Mouse (Mus musculus): ENCODE measurements around the gene Slc2a4. TPM values are rescaled to one million over a fixed set of nuclear protein-coding genes. Genes with fewer than 3 reads are reported as not detected.

Slc2a4 gene
- polyA plus RNA-seq, 1 experiment from 2014 or later = 25.8 TPM

GRCm38 (mm10) chr11:69937834-69938233 lies 10.2 kb downstream of the Slc2a4 start:
- Histone ChIP-seq H3K27ac (replicated peaks) (peak overlapping the region; percentile 53; the same call in 1 of the 2 replicates), H3K4me2 (no peak overlapping the region), H3K4me3 (no peak overlapping the region), H3K9me3 (no peaks in the 10 kb centered on the region), H3K9ac (peak overlapping the region; percentile 83; the same call in 1 of the 2 replicates), H3K36me3 (peaks cover 14% of the 10 kb centered on the region), H3K27me3 (replicated peaks) (peaks cover 62% of the 10 kb centered on the region), H3K4me1 (peaks cover 37% of the 10 kb centered on the region)
- no peak for ATAC-seq (ENCODE audit: extremely low read depth, insufficient number of reproducible peaks, low FRiP score, low TSS enrichment)
- 53% methylated on average over 5 of the region's 5 CpGs for WGBS

DNA sequence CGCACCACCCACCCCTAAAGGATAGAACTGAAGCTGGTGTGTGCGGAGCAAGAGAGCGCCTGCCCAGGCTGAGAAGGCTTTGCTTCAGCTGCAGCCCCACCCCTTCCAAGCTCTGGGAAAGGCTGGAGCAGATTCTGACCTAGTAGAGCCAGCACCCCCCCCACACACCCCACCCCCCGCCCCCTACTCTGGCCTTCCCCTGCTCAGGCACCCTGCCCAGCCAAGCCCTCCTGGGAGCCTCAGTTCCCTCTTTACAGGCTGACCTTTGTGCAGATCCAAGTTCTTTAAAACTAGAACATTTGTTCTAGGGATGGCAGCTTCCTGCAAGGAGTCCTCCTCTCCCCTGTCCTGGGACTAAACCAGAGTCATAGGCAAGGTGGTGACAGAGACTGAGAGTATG lies 10.6 kb downstream of the Slc2a4 start:
- H3K36me3 ChIP-seq = peaks cover 9% of the 10 kb centered on the region
- H3K27ac ChIP-seq (replicated peaks) = peak overlapping the region; percentile 53; the same call in 1 of the 2 replicates
- peak overlapping the region; percentile 83 for H3K9ac ChIP-seq
- WGBS = 23% methylated on average over 4 of the region's 4 CpGs
- H3K27me3 ChIP-seq (replicated peaks) = peaks cover 58% of the 10 kb centered on the region
- peak overlapping the region; percentile 93 for H3K4me2 ChIP-seq
- no peak for ATAC-seq (ENCODE audit: extremely low read depth, insufficient number of reproducible peaks, low FRiP score, low TSS enrichment)
- peak overlapping the region; percentile 64 for H3K4me3 ChIP-seq
- H3K9me3 ChIP-seq = no peaks in the 10 kb centered on the region
- H3K4me1 ChIP-seq = peaks cover 37% of the 10 kb centered on the region

DNA sequence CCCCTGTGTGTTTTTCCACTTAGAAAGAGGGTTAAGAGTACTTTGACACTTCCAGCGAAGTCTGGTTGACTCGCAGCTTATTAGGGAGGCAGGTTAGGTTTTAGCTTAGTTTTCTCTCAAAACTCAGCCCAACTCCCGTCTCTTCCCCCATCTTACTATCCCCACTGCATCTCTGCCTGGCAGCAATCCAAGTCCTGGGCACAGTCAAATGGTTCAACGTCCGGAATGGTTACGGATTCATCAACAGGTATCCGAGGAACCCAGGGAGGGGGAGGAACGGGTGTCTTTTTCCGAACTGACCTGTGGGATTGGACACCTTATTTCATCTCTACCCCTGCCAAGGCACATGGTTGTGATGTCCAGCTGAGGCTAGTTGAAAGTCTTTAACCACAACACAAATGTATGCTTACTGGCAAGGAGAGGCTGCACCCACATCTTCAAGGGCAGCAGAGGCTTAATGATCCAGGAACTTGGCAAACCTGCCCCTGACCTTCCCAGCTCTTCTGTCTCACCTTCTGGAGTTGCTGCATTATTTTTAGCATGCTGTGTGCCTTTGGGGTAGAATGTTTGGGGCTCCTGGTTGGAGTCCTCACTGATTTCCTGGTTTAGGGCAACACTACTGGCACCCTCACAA lies 11.2 kb downstream of the Slc2a4 start:
- Histone ChIP-seq H3K9me3 (no peaks in the 10 kb centered on the region), H3K9ac (peak overlapping the region; percentile 83), H3K4me2 (peak overlapping the region; percentile 93), H3K27ac (replicated peaks) (peak overlapping the region; percentile 53), H3K27me3 (replicated peaks) (peaks cover 57% of the 10 kb centered on the region), H3K4me3 (peak overlapping the region; percentile 64), H3K36me3 (peaks cover 4% of the 10 kb centered on the region; the same call in 1 of the 2 replicates), H3K4me1 (peaks cover 37% of the 10 kb centered on the region)
- WGBS = 45% methylated on average over 9 of the region's 9 CpGs
- ATAC-seq (ENCODE audit: extremely low read depth, insufficient number of reproducible peaks, low FRiP score, low TSS enrichment) = no peak

DNA sequence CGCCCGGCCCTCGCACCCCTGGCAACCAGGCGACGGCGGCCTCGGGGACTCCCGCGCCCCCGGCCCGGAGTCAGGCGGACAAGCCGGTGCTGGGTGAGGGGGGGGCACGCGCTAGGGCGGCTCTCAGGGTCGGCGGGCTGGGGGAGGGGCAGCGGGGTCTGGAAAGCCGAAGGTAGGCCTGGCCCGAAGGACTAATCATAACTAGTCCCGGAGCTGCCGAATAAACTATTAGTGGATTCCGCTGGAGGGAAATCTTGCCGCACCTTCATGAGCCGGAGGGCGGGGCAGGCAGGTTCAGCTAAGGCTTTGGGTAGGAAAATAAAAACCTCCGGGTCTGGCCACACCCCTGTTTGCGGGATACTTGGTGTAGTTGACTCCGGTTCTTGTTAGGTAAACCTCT lies 11.8 kb downstream of the Slc2a4 start:
- no peaks in the 10 kb centered on the region for H3K9me3 ChIP-seq
- peak overlapping the region; percentile 64 for H3K4me3 ChIP-seq
- peak overlapping the region; percentile 53; the same call in 1 of the 2 replicates for H3K27ac ChIP-seq (replicated peaks)
- H3K4me1 ChIP-seq = peaks cover 37% of the 10 kb centered on the region
- H3K36me3 ChIP-seq = no peaks in the 10 kb centered on the region
- peak overlapping the region; percentile 83 for H3K9ac ChIP-seq
- H3K27me3 ChIP-seq (replicated peaks) = peaks cover 57% of the 10 kb centered on the region
- WGBS = 2% methylated on average over 27 of the region's 30 CpGs
- H3K4me2 ChIP-seq = peak overlapping the region; percentile 93
- ATAC-seq (ENCODE audit: extremely low read depth, insufficient number of reproducible peaks, low FRiP score, low TSS enrichment) = no peak

DNA sequence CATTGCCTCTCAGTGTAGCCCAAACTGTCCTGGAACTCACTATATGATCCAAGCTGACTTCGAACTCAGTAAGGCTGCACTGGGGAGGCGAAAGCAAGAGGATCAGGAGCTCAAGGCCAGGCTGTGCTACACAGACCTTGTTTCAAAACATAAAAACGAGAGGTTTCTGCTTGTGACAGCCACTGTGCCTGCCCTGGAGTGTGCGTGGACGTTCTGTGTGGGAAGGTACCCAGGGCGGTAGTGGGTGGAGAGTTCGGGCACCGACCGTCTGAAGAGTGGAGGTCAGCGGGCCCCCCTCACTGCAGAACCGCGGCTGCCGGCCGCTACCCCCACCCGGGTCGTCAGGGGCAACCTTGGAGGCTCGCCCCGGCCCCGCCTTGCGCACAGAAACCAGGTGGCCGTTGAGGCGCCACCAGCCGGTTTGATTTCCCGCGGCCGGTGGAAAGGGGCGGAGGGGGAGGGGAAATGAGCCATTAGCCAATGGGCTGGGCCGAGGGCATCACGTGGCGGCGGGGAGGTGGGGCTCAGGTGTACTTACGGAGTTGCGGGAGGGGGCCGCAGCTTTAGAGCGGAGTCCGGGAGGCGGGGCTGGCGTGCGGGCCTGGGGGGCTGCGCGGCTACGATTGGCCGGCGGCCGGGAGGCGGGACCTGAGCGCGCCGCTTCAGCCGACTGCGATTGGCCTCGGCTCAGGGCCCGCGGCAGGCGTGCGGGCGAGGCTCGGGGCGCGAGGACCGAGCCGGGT lies 12.7 kb downstream of the Slc2a4 start, which contains the start of gene Ybx2:
Ybx2 (plus strand) TSS at position 660 of the 743 bp plus-strand sequence.
- Histone ChIP-seq H3K9ac (peak within 1 kb of the TSS; percentile 83), H3K9me3 (no peaks in the 10 kb centered on the region), H3K4me1 (peaks cover 37% of the 10 kb centered on the region), H3K4me2 (peak within 1 kb of the TSS; percentile 93), H3K27ac (replicated peaks) (peak within 1 kb of the TSS; percentile 53), H3K4me3 (peak within 1 kb of the TSS; percentile 64), H3K27me3 (replicated peaks) (peaks cover 53% of the 10 kb centered on the region), H3K36me3 (no peaks in the 10 kb centered on the region)
- 2% methylated on average over 61 of the region's 62 CpGs for WGBS
- ATAC-seq (ENCODE audit: extremely low read depth, insufficient number of reproducible peaks, low FRiP score, low TSS enrichment) = peak; percentile 91

GRCm38 (mm10) chr11:69934681-69935080 lies 13.3 kb downstream of the Slc2a4 start:
- H3K4me1 ChIP-seq = peaks cover 37% of the 10 kb centered on the region
- H3K36me3 ChIP-seq = no peaks in the 10 kb centered on the region
- H3K27me3 ChIP-seq (replicated peaks) = peaks cover 47% of the 10 kb centered on the region
- H3K27ac ChIP-seq (replicated peaks) = no peak overlapping the region
- H3K4me3 ChIP-seq = peak overlapping the region; percentile 64
- ATAC-seq (ENCODE audit: extremely low read depth, insufficient number of reproducible peaks, low FRiP score, low TSS enrichment) = no peak
- WGBS = 19% methylated on average over 6 of the region's 6 CpGs
- H3K9me3 ChIP-seq = no peaks in the 10 kb centered on the region
- H3K9ac ChIP-seq = peak overlapping the region; percentile 67
- H3K4me2 ChIP-seq = peak overlapping the region; percentile 93

GRCm38 (mm10) chr11:69934169-69934568 lies 13.8 kb downstream of the Slc2a4 start:
- peak overlapping the region; percentile 53; the same call in 1 of the 2 replicates for H3K9ac ChIP-seq
- H3K9me3 ChIP-seq = no peaks in the 10 kb centered on the region
- no peaks in the 10 kb centered on the region for H3K36me3 ChIP-seq
- peak overlapping the region; percentile 64 for H3K4me3 ChIP-seq
- no peak for ATAC-seq (ENCODE audit: extremely low read depth, insufficient number of reproducible peaks, low FRiP score, low TSS enrichment)
- no peak overlapping the region for H3K27ac ChIP-seq (replicated peaks)
- WGBS = 1% methylated on average over 18 of the region's 18 CpGs
- H3K4me2 ChIP-seq = peak overlapping the region; percentile 93
- H3K4me1 ChIP-seq = peaks cover 37% of the 10 kb centered on the region
- peaks cover 42% of the 10 kb centered on the region for H3K27me3 ChIP-seq (replicated peaks)

GRCm38 (mm10) chr11:69933066-69933465 lies 14.9 kb downstream of the Slc2a4 start:
- Histone ChIP-seq H3K27ac (replicated peaks) (no peak overlapping the region), H3K36me3 (no peaks in the 10 kb centered on the region), H3K27me3 (replicated peaks) (peaks cover 31% of the 10 kb centered on the region), H3K9ac (no peak overlapping the region), H3K4me1 (peaks cover 36% of the 10 kb centered on the region), H3K4me2 (no peak overlapping the region), H3K4me3 (no peak overlapping the region), H3K9me3 (no peaks in the 10 kb centered on the region)
- WGBS = 72% methylated on average over 4 of the region's 4 CpGs
- ATAC-seq (ENCODE audit: extremely low read depth, insufficient number of reproducible peaks, low FRiP score, low TSS enrichment) = no peak

- Histone ChIP-seq H3K9ac (no peak overlapping the region), H3K4me2 (no peak overlapping the region), H3K4me3 (no peak overlapping the region), H3K27ac (replicated peaks) (no peak overlapping the region), H3K27me3 (replicated peaks) (peaks cover 23% of the 10 kb centered on the region), H3K4me1 (peaks cover 28% of the 10 kb centered on the region), H3K9me3 (no peaks in the 10 kb centered on the region), H3K36me3 (no peaks in the 10 kb centered on the region)
- WGBS = 44% methylated on average over 3 of the region's 3 CpGs
- no peak for ATAC-seq (ENCODE audit: extremely low read depth, insufficient number of reproducible peaks, low FRiP score, low TSS enrichment)
Measured at GRCm38 (mm10) chr11:69932254-69932653, 15.7 kb downstream of the Slc2a4 start.

DNA sequence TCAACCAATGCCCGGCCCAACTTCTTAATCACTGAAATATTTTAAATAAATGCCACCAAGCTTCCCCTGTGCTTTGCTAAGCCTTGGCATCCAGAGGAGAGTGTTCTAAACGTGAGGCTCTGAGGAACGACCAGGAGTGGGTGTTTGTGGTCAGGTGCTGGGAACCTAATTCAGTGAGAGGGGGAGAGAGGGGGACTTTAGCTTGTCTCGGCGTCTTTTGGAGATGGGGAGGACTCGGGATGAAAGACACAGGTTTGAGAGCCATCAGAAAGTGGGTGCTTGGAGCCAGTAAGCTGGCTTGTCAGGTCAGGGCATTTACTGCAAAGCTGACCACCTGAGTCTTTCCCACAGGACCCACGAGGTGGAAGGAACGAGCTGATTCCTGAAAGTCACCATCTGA lies 16.2 kb downstream of the Slc2a4 start:
- H3K9ac ChIP-seq = no peak overlapping the region
- H3K9me3 ChIP-seq = no peaks in the 10 kb centered on the region
- H3K4me1 ChIP-seq = peaks cover 23% of the 10 kb centered on the region
- peaks cover 18% of the 10 kb centered on the region for H3K27me3 ChIP-seq (replicated peaks)
- no peak overlapping the region for H3K27ac ChIP-seq (replicated peaks)
- H3K36me3 ChIP-seq = no peaks in the 10 kb centered on the region
- H3K4me2 ChIP-seq = no peak overlapping the region
- 64% methylated on average over 8 of the region's 8 CpGs for WGBS
- ATAC-seq (ENCODE audit: extremely low read depth, insufficient number of reproducible peaks, low FRiP score, low TSS enrichment) = no peak
- H3K4me3 ChIP-seq = no peak overlapping the region

DNA sequence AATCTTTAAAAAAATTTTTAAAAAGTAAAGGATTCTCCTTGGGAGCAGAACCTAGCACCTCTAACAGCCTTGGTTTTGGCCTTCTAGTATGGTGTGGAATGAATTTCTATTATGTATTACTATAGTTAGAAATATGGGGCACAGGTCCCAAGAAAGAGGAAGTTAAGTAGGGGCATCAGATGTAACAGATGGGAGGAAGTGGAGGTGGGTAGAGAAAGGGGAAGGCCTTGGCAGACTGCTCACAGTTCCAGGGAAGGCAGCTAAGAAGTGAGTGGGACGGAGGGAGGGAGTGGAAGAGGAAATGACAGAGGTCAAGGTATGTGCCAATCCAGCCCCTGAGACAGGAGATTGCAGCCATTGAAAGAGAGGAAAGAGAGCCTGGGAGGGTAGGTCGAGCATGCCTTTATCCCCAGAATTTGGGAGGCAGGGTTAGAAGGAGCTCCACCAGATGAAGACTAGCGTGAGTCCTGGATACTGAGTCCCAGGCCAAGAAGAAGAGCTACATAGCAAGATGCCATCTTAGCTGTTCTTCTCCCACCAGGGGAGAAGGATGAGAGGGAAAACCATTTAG lies 16.9 kb downstream of the Slc2a4 start:
- H3K9me3 ChIP-seq = no peaks in the 10 kb centered on the region
- H3K4me3 ChIP-seq = no peak overlapping the region
- no peak overlapping the region for H3K9ac ChIP-seq
- H3K27me3 ChIP-seq (replicated peaks) = peaks cover 11% of the 10 kb centered on the region
- no peak overlapping the region for H3K4me2 ChIP-seq
- ATAC-seq (ENCODE audit: extremely low read depth, insufficient number of reproducible peaks, low FRiP score, low TSS enrichment) = no peak
- no peak overlapping the region for H3K27ac ChIP-seq (replicated peaks)
- WGBS = 65% methylated on average over 3 of the region's 3 CpGs
- peaks cover 16% of the 10 kb centered on the region for H3K4me1 ChIP-seq
- no peaks in the 10 kb centered on the region for H3K36me3 ChIP-seq
